Mouse (Mus musculus) liver, embryonic 12.5 days (tissue): ENCODE results near the gene Evx2. TPM values are rescaled to one million over a fixed set of nuclear protein-coding genes. Genes with fewer than 3 reads are reported as not detected.

Experiments used
- ATAC-seq: fragments of 200-750 bp; cut with Nextera tagmentation; 2 replicates; pipeline ENCODE4 v1.8.0; 2017; ENCODE audit warnings: moderate number of reproducible peaks, mild to moderate bottlenecking, moderate library complexity
- H3K27ac ChIP-seq: fragments of 300-500 bp; sonication (generic); 2 replicates; pipeline ENCODE4 v1.5.1; 2016; ENCODE audit warnings: mild to moderate bottlenecking
- H3K27me3 ChIP-seq: fragments of 300-500 bp; sonication (generic); replicated peaks from 2 replicates; pipeline ENCODE4 v1.6.1; 2016; ENCODE audit warnings: mild to moderate bottlenecking, moderate library complexity
- H3K36me3 ChIP-seq: fragments of 300-500 bp; sonication (generic); 2 replicates; pipeline ENCODE4 v1.6.1; 2016; ENCODE audit warnings: mild to moderate bottlenecking, moderate library complexity
- H3K4me1 ChIP-seq: fragments of 300-500 bp; sonication (generic); 2 replicates; pipeline ENCODE4 v1.6.1; 2016
- H3K4me2 ChIP-seq: fragments of 300-500 bp; sonication (generic); 2 replicates; pipeline ENCODE4 v1.6.1; 2016; ENCODE audit warnings: mild to moderate bottlenecking, moderate library complexity
- H3K4me3 ChIP-seq: fragments of 300-500 bp; sonication (generic); 2 replicates; pipeline ENCODE4 v1.5.1; 2016; ENCODE audit warnings: mild to moderate bottlenecking, moderate library complexity
- H3K9ac ChIP-seq: fragments of 300-500 bp; sonication (generic); 2 replicates; pipeline ENCODE4 v1.6.1; 2016; ENCODE audit warnings: mild to moderate bottlenecking, moderate library complexity
- H3K9me3 ChIP-seq: fragments of 300-500 bp; sonication (generic); replicated peaks from 2 replicates; pipeline ENCODE4 v1.6.1; 2016; ENCODE audit warnings: mild to moderate bottlenecking, moderate library complexity
- WGBS: fragments of 180-500 bp; shearing (Covaris S2); methylation state at CpG from one replicate; pipeline ENCODE4 v1.1.7; 2016; ENCODE audit not compliant: insufficient replicate concordance; 5-methylcytosine and 5-hydroxymethylcytosine counted together
- polyA plus RNA-seq: library from polyadenylated mRNA; unstranded; fragments of >200 nt; fragmentation: Nextera tagmentation; extraction: Ambion mirVana; gene quantifications from 2 replicates; pipeline ENCODE4 v1.2.1, GENCODE M21; 2016

Evx2 gene
- polyA plus RNA-seq, 1 experiment from 2014 or later: not detected

DNA sequence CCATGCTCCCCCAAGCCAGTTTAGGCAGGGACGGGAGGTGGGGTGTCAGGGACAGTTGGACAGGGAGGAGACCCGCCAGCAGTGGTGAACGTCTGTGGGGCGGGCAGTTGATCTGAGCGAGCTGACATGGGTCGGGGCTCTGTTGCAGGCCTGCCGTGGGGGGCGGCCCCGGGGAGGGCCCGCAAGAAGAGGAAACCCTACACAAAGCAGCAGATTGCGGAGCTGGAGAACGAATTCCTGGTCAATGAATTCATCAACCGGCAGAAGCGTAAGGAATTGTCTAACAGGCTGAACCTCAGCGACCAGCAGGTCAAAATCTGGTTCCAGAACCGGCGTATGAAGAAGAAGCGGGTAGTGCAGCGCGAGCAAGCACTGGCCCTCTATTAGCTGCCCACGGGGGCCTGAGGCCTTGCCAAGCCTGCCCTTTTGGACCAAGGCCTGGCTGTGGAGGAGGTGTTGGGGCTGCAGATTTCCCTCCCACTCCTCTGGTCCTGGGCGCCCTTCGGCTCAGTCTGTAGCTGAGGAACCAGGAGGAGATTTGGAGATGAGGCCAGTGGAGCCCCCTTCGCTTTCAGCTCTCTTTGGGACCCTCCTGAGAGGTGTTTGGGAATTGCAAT, 16.4 kb upstream of the Evx2 start:
- peaks cover 100% of the 10 kb centered on the region for H3K27me3 ChIP-seq
- H3K9me3 ChIP-seq: no peaks in the 10 kb centered on the region
- WGBS: 6% methylated on average over 24 of the region's 24 CpGs
- H3K27ac ChIP-seq: no peak overlapping the region
- 0 out of 2 replicates have a peak, but pooled peaks cover 4% of the 10 kb centered on the region for H3K4me1 ChIP-seq
- no peak overlapping the region for H3K4me3 ChIP-seq
- no peak for ATAC-seq
- no peaks in the 10 kb centered on the region for H3K36me3 ChIP-seq
- H3K4me2 ChIP-seq: no peak overlapping the region
- H3K9ac ChIP-seq: no peak overlapping the region

DNA sequence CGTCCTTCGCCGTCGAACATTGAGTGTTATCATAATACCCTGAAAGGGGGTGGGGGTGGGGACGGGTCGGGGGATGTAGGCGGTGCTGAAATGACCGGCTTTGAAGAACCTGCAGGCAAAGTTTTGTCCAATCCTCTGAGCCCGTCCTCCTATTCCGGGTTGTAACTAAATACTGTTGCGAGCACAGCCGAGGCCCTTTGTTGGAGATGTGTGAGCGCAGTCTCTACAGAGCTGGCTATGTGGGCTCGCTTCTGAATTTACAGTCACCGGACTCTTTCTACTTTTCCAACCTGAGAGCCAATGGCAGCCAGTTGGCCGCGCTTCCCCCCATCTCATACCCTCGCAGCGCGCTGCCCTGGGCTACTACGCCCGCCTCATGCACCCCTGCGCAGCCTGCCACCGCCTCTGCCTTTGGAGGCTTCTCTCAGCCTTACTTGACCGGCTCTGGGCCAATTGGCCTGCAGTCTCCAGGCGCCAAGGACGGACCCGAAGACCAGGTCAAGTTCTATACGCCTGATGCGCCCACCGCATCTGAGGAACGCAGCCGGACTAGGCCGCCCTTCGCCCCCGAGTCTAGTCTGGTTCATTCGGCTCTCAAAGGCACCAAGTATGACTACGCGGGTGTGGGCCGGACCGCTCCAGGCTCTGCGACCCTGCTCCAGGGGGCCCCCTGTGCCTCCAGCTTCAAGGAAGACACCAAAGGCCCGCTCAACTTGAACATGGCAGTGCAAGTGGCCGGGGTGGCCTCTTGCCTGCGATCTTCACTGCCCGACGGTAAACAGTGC, 15.7 kb upstream of the Evx2 start, which contains the start of gene Hoxd12:
TSS of gene Hoxd12 (plus strand) at position 133 of the 785 bp plus-strand sequence.
- Histone ChIP-seq H3K27me3 (peaks cover 99% of the 10 kb centered on the region), H3K27ac (no peak within 1 kb of the TSS), H3K9ac (no peak within 1 kb of the TSS), H3K4me2 (no peak within 1 kb of the TSS), H3K4me3 (no peak within 1 kb of the TSS), H3K9me3 (no peaks in the 10 kb centered on the region), H3K36me3 (no peaks in the 10 kb centered on the region), H3K4me1 (0 out of 2 replicates have a peak, but pooled peaks cover 4% of the 10 kb centered on the region)
- 4% methylated on average over 47 of the region's 47 CpGs for WGBS
- ATAC-seq: no peak

- ATAC-seq: no peak
- Histone ChIP-seq H3K9me3 (no peaks in the 10 kb centered on the region), H3K4me3 (no peak overlapping the region), H3K36me3 (no peaks in the 10 kb centered on the region), H3K9ac (no peak overlapping the region), H3K27me3 (peaks cover 99% of the 10 kb centered on the region), H3K4me2 (no peak overlapping the region), H3K4me1 (0 out of 2 replicates have a peak, but pooled peaks cover 4% of the 10 kb centered on the region), H3K27ac (no peak overlapping the region)
- 2% methylated on average over 24 of the region's 24 CpGs for WGBS
These were observed 14.6 kb upstream of the Evx2 start for GRCm38 (mm10) chr2:74673835-74674425.

- H3K36me3 ChIP-seq: no peaks in the 10 kb centered on the region
- ATAC-seq: no peak
- WGBS: 2% methylated on average over 40 of the region's 40 CpGs
These were observed 13.4 kb upstream of the Evx2 start for GRCm38 (mm10) chr2:74672481-74673362.

GRCm38 (mm10) chr2:74671847-74672246, 12.5 kb upstream of the Evx2 start:
- 9% methylated on average over 5 of the region's 5 CpGs for WGBS
- Histone ChIP-seq H3K4me3 (no peak overlapping the region), H3K27me3 (peaks cover 99% of the 10 kb centered on the region), H3K36me3 (no peaks in the 10 kb centered on the region), H3K9ac (no peak overlapping the region), H3K4me2 (peak overlapping the region; percentile 47; the same call in 1 of the 2 replicates), H3K27ac (no peak overlapping the region), H3K9me3 (no peaks in the 10 kb centered on the region), H3K4me1 (peaks cover 15% of the 10 kb centered on the region; the same call in 1 of the 2 replicates)
- no peak for ATAC-seq

More at GRCm38 (mm10) chr2:74672481-74673362, 13.4 kb upstream of the Evx2 start:
- H3K9me3 ChIP-seq: no peaks in the 10 kb centered on the region
- H3K27me3 ChIP-seq: peaks cover 99% of the 10 kb centered on the region
- no peak overlapping the region for H3K9ac ChIP-seq
- no peak overlapping the region for H3K27ac ChIP-seq
- peak overlapping the region; percentile 30 for H3K4me3 ChIP-seq
- peak overlapping the region; percentile 47 for H3K4me2 ChIP-seq
- peaks cover 13% of the 10 kb centered on the region; the same call in 1 of the 2 replicates for H3K4me1 ChIP-seq

- Histone ChIP-seq H3K4me2 (no peak overlapping the region), H3K27me3 (peaks cover 99% of the 10 kb centered on the region), H3K9me3 (no peaks in the 10 kb centered on the region), H3K36me3 (no peaks in the 10 kb centered on the region), H3K4me1 (peaks cover 15% of the 10 kb centered on the region; the same call in 1 of the 2 replicates), H3K4me3 (no peak overlapping the region), H3K27ac (no peak overlapping the region), H3K9ac (no peak overlapping the region)
- 3% methylated on average over 3 of the region's 3 CpGs for WGBS
- ATAC-seq: no peak
These were observed 11.4 kb upstream of the Evx2 start for GRCm38 (mm10) chr2:74670632-74671188.

GRCm38 (mm10) chr2:74669650-74670235, 10.4 kb upstream of the Evx2 start:
- Histone ChIP-seq H3K9ac (no peak overlapping the region), H3K4me1 (peaks cover 15% of the 10 kb centered on the region; the same call in 1 of the 2 replicates), H3K27ac (no peak overlapping the region), H3K27me3 (peaks cover 98% of the 10 kb centered on the region), H3K9me3 (no peaks in the 10 kb centered on the region), H3K36me3 (no peaks in the 10 kb centered on the region), H3K4me2 (no peak overlapping the region), H3K4me3 (no peak overlapping the region)
- WGBS: 1% methylated on average over 14 of the region's 14 CpGs
- no peak for ATAC-seq

- H3K4me2 ChIP-seq: no peak overlapping the region
- WGBS: 0% methylated on average over 3 of the region's 3 CpGs
- H3K9ac ChIP-seq: no peak overlapping the region
- H3K27ac ChIP-seq: no peak overlapping the region
- H3K9me3 ChIP-seq: no peaks in the 10 kb centered on the region
- H3K27me3 ChIP-seq: peaks cover 98% of the 10 kb centered on the region
- no peaks in the 10 kb centered on the region for H3K36me3 ChIP-seq
- no peak for ATAC-seq
- H3K4me1 ChIP-seq: peaks cover 15% of the 10 kb centered on the region; the same call in 1 of the 2 replicates
- H3K4me3 ChIP-seq: no peak overlapping the region
These were observed 9.8 kb upstream of the Evx2 start for GRCm38 (mm10) chr2:74669230-74669578.

DNA sequence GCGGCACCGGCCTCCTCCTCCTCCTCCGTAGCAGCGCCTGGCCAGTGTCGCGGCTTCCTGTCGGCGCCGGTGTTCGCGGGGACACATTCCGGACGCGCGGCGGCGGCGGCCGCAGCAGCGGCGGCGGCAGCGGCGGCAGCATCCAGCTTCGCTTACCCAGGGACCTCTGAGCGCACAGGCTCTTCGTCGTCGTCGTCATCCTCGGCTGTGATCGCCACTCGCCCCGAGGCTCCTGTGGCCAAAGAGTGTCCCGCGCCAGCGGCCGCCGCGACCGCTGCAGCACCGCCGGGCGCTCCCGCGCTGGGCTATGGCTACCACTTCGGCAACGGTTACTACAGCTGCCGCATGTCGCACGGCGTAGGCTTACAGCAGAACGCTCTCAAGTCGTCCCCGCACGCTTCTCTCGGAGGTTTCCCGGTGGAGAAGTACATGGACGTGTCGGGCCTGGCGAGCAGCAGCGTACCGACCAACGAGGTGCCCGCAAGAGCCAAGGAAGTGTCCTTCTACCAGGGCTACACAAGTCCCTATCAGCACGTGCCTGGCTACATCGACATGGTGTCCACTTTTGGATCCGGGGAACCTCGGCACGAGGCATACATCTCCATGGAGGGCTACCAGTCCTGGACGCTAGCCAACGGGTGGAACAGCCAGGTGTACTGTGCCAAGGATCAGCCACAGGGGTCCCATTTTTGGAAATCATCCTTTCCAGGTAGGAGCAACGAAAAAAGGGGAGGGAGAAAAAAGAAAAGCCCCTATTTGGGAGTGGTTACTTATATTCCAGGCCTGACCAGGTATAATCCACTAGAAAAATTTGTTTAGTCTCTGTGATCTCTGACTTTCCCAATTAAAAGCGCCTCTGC, 9.2 kb upstream of the Evx2 start:
- Histone ChIP-seq H3K36me3 (no peaks in the 10 kb centered on the region), H3K9me3 (no peaks in the 10 kb centered on the region), H3K27me3 (peaks cover 98% of the 10 kb centered on the region), H3K4me1 (peaks cover 15% of the 10 kb centered on the region; the same call in 1 of the 2 replicates), H3K9ac (no peak overlapping the region), H3K4me2 (peak overlapping the region; percentile 63), H3K4me3 (peak overlapping the region; percentile 45), H3K27ac (no peak overlapping the region)
- ATAC-seq: no peak
- 2% methylated on average over 60 of the region's 74 CpGs for WGBS

GRCm38 (mm10) chr2:74667842-74668357, 8.5 kb upstream of the Evx2 start, which contains the start of gene Hoxd13:
Gene Hoxd13, plus strand, starts transcription at chr2:74668310.
- H3K27me3 ChIP-seq: peaks cover 98% of the 10 kb centered on the region
- H3K9ac ChIP-seq: no peak within 1 kb of the TSS
- H3K27ac ChIP-seq: no peak within 1 kb of the TSS
- no peak for ATAC-seq
- peak within 1 kb of the TSS; percentile 45 for H3K4me3 ChIP-seq
- 1% methylated on average over 24 of the region's 51 CpGs for WGBS
- no peaks in the 10 kb centered on the region for H3K9me3 ChIP-seq
- H3K4me2 ChIP-seq: peak within 1 kb of the TSS; percentile 63
- no peaks in the 10 kb centered on the region for H3K36me3 ChIP-seq
- peaks cover 14% of the 10 kb centered on the region; the same call in 1 of the 2 replicates for H3K4me1 ChIP-seq
